Mouse (Mus musculus): ENCODE data around the gene Chd4.
A peak's percentile ranks its signal among the peaks of the same experiment; 100 is the strongest.
"Not testable (repeated sequence)": the region's sequence is repeated elsewhere in the genome, so short reads cannot be mapped to it uniquely, and the experiment has no call there.

Gene Chd4

DNA sequence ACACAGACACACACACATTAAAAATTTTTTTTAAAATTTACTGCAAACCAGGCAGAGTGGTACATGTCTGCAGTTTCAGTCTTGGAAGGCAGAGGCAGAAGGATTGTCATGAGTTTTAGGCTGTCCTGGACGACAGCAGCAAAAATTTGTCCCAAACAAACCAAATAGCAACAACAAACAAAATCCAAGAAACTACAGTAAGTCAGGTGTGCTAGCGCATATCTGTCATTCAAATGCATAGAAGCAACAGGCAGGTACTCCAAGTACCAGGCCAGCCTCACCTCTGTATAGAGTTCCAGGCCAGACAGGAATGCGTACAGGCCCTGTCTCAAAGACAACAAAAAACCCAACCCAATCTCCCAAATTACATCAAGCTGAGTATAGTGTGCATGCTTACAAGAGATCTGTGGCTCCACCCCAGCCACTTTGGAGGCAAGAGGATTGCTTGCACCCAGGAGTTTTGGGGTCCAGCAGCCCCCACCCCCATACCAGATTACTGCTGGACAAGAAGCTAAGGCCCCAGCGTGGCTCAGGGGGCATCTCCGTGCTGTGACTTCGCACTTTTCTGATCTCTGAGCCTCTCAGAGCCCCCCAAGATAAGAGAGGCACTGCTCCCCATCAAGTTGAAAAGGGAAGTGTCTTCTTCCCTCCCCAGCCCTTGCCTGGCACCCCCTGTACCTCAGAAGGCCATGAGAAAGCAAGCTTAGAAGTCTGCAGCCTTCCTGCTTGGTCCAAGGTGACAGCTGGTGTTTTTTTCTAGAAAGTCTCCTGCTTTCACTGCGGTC, 64.2 kb downstream of the Chd4 start:
- no peak for DNase-seq (ENCODE audit: extremely low read depth, low read depth, low spot score)

DNA sequence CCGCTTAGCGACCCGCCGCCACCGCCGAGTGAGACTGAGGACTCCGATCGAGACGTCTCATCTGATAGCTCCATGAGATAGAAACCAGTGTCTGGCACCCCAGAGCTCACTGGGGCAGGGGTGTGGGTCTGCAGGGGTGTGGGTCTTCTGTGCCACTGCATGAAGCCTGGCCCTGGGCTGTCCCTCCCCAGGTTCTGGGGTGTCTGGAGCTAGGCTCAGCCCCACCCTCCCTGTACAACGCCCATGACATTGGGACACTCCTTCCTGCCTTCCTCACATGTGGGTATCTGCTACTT, 64.7 kb downstream of the Chd4 start:
- DNase-seq (ENCODE audit: extremely low read depth, low read depth, low spot score) = no peak

DNA sequence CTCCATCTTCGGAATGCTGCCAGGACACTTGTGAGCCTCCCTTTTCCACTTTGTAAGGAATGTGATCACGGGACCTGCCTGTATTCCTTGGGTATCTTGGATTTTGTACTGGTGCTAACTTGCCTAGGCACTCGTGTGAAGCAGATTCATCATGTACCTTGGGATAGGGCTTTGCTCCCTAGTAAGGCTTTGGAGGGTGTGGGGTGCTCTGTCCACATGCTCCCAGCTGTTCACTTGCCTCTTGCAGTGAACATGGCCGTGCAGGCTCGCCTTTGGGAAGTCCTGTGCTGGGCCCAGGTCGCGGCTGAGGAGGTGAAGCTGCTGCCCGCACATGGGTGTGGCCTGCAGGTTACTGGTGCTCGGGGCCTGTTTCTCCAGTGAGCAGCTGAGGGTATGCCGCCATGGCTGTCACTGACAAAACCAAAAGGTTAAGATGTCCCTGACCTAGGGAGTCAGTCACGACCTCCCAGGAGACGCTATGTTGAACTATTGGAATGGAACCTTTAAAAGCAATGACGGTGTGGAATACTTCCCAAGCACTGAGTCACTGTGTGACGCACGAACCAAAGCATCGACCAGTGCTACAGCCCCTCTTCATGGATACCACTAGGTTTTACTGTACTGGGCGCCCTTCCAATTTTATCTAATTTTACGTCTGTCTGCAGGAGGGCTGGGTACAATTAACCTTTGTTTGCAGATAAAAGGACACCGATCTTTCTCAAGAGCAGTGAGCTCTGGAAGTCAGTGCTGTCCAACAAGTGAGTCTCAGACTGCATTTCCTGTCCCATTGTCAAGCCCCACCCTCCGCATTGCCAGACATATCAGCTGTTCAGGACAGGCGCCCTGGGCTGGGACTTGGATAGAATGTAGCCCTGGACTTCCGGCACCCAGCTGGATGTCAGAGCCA, 65.3 kb downstream of the Chd4 start:
- DNase-seq (ENCODE audit: extremely low read depth, low read depth, low spot score) = no peak

- not testable (repeated sequence) for DNase-seq (ENCODE audit: extremely low read depth, low read depth, low spot score)
Observed at GRCm38 (mm10) chr6:125161971-125162370, 66.2 kb downstream of the Chd4 start.

DNA sequence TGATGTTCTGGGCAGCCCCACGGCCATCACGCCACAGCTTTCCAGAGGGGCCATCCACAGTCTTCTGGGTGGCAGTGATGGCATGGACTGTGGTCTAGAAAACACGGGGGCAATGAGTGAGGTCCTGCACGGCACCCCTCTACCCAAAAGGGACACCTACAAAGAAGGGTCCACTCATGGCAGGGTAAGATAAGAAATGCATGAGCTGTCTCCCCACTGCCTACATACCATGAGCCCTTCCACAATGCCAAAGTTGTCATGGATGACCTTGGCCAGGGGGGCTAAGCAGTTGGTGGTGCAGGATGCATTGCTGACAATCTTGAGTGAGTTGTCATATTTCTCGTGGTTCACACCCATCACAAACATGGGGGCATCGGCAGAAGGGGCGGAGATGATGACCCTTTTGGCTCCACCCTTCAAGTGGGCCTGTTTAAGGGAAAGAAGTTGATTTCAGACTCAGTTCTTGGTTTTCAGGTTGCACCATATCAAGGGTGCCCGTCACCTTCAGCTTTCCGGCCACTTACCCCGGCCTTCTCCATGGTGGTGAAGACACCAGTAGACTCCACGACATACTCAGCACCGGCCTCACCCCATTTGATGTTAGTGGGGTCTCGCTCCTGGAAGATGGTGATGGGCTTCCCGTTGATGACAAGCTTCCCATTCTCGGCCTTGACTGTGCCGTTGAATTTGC, 67.0 kb downstream of the Chd4 start:
- DNase-seq (ENCODE audit: extremely low read depth, low read depth, low spot score) = not testable (repeated sequence)

DNA sequence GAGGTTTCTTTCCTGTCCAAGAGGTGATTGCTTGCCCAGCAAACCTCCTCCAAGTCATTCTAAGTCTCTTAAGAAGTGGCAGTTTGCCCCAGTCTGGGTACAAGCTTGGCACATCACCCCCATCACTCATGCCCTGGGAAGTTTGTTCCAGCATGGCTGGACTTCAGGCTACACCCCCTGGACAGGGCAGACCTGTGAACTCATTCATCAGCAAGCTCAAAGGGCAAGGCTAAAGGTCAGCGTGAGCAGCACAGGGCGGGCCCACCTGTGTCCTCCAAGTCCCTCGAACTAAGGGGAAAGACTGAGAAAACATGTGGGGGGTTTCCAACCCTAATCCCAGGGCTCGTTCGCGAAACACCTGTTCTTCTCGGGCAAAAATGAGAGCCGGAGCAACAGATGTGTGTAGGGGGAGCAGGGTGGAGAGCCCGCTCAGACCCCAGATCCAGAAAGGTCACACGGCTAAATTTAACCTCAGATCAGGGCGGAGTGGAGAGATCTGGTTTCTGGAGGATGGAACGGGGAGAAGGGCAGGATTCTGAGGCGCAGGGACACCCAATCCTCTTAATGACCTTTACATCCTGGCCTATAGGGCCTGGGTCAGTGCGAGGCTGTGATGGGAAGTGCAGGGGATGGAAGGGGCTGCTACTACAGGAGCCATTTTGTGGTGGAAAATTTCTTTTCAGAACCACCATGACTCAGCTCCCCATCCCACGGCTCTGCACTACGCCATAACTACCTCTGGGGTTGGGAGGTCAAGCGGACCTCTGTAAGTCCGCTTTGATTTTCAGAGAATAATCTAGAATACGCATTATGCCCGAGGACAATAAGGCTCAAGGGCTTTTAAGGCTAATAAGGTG, 68.2 kb downstream of the Chd4 start:
- DNase-seq (ENCODE audit: extremely low read depth, low read depth, low spot score) = no peak

DNA sequence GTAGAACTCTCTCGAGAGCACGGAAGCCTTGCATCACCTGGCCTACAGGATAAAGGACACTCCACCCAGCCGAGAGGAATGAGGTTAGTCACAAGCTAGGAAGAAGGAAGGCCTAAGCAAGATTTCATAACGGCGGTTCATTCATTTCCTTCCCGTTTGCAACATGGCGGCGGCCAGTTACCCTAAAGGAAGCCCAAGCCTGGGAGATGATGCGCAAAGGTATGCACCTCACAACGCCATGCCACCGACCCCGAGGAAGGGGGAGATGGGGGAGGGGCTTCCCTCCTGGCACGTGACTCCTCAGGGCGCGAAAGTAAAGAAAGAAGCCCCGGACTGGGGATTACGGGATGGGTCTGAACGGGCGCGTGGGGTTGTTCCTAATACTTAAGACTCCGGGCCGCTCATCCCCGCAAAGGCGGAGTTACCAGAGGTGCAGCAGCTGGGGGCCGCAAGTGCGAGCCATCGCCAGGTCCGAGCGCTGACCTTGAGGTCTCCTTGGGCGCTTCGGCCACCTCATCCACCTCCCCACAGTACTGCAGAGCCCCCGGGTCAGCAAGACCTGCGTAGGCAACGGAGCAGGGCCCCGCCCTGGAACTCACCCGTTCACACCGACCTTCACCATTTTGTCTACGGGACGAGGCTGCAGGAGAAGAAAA, 69.0 kb downstream of the Chd4 start:
- DNase-seq (ENCODE audit: extremely low read depth, low read depth, low spot score) = no peak

GRCm38 (mm10) chr6:125165328-125165891, 69.6 kb downstream of the Chd4 start:
- peak; percentile 56 for DNase-seq (ENCODE audit: extremely low read depth, low read depth, low spot score)

- no peak for DNase-seq (ENCODE audit: extremely low read depth, low read depth, low spot score)
Observed at GRCm38 (mm10) chr6:125166051-125166751, 70.4 kb downstream of the Chd4 start, which contains the start of gene Gapdh. Gene Gapdh, minus strand, starts transcription at chr6:125166467.

- DNase-seq (ENCODE audit: extremely low read depth, low read depth, low spot score) = no peak
Observed at GRCm38 (mm10) chr6:125166861-125167650, 71.3 kb downstream of the Chd4 start.

GRCm38 (mm10) chr6:125168086-125168485, 72.3 kb downstream of the Chd4 start:
- DNase-seq (ENCODE audit: extremely low read depth, low read depth, low spot score) = no peak

- no peak for DNase-seq (ENCODE audit: extremely low read depth, low read depth, low spot score)
Observed at GRCm38 (mm10) chr6:125170194-125170593, 74.4 kb downstream of the Chd4 start.

GRCm38 (mm10) chr6:125172474-125172873, 76.7 kb downstream of the Chd4 start:
- DNase-seq (ENCODE audit: extremely low read depth, low read depth, low spot score) = no peak

DNA sequence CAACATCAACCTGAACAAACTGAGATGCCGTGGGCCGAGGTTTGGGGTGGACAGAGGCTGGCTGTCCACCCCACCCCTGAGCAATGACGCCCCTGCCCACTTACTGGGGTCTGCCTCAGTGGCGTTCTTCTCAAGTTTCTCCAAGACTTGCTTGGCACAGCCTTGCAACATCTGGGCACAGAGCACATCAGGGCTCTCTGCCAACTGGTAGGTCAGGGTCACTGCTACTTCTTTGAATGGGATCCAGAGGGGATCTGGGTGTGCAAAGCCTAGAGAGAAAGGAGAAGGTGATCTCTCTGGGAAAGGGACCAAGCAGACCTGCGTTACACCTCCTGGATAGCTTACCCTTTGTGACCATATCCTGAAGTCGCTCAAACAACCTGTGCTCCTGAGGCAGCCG, 77.5 kb downstream of the Chd4 start:
- DNase-seq (ENCODE audit: extremely low read depth, low read depth, low spot score) = no peak

- no peak for DNase-seq (ENCODE audit: extremely low read depth, low read depth, low spot score)
Observed at GRCm38 (mm10) chr6:125175469-125175868, 79.7 kb downstream of the Chd4 start.

DNA sequence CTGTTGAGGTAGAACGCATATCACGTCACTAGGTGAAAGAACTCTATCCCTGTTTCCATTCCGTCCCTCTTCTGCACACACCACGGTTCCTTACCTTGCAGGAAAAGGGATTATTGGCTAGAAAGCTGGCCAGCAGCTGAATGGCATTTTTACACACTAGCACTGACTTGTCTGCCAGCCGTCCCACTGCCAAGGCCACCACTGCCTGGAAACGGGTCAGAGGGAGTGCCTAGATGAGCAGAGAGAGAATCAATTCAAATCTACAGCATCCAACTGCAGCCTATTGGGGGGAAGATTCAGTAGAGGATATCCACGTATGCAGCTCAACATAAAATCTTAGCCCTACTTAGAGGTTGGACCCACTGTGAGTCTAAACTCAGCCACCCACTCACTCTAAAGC, 83.8 kb downstream of the Chd4 start:
- DNase-seq (ENCODE audit: extremely low read depth, low read depth, low spot score) = no peak

All from fat pad, adult 2 months (tissue).